In the genomic region with DNA sequence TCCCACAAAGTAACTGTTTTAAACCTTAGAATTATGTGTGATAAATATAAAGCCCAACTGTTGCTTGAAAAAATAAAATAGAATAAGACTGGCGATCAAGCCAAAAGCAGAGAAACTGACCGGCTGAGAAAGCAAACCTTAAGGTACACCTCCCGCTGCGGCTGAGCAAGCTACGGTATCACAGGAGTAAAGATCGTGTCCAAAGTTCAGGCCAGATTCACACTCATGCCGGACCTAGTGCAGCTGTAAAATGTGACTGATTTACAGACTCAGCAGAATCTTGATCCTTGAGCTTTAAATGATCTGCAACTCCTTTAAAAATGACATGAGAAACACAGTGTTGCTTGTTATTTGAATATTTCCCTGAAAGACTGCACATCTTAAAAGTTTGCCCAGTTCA, we compare ENCODE assay signal across 25 mouse cellular contexts. TPM values are rescaled to one million over a fixed set of nuclear protein-coding genes. Genes with fewer than 3 reads are reported as not detected.
DNase-seq lines count a peak whose midpoint lies in the region; ATAC-seq and TF ChIP-seq lines count a peak whose summit lies in the region.
"Had no signal": no experiment of that assay in that cellular context is flagged by ENCODE, and none has a peak within 500 bp of the region (broad histone marks: within the 10 kb centered on the region; RNA-seq: fewer than 3 reads in every experiment).

No protein-coding gene starts in this region.

- no peak overlapping the region for H3K4me3 ChIP-seq in liver, adult 2 months (ENCODE audit: insufficient read depth, low read depth, low read length)
- H3K4me3 ChIP-seq in liver, embryonic 12.5 days = no peak overlapping the region
- H3K4me3 ChIP-seq in kidney, postnatal 0 days (replicated peaks; ENCODE audit: low read depth, low read length) = no peak overlapping the region
- H3K4me3 ChIP-seq: embryonic facial prominence, embryonic 10.5 days; embryonic facial prominence, embryonic 15.5 days; forebrain, embryonic 12.5 days; heart, embryonic 13.5 days; megakaryocyte, embryonic 14.5 days; midbrain, embryonic 12.5 days; neural tube, embryonic 13.5 days had no signal

- H3K9ac ChIP-seq in liver, adult 2 months (ENCODE audit: low read depth, low read length) = no peak overlapping the region
- no peak overlapping the region for H3K9ac ChIP-seq in liver, embryonic 12.5 days
- H3K9ac ChIP-seq in kidney, postnatal 0 days (ENCODE audit: low read depth, low read length) = no peak overlapping the region
- H3K9ac ChIP-seq: embryonic facial prominence, embryonic 15.5 days; forebrain, embryonic 12.5 days; forebrain, postnatal 0 days; heart, embryonic 13.5 days; hindbrain, embryonic 14.5 days; midbrain, embryonic 12.5 days; neural tube, embryonic 13.5 days had no signal

- no peak for TF ChIP-seq CTCF in liver, adult 2 months (IDR thresholded peaks at IDR 0.05; ENCODE audit: low read depth, low read length)
- no peak for TF ChIP-seq CTCF in kidney, postnatal 0 days (IDR thresholded peaks at IDR 0.05; ENCODE audit: low read depth)

- no peaks in the 10 kb centered on the region for H3K79me2 ChIP-seq in liver, adult 2 months (ENCODE audit: control insufficient read depth, insufficient read depth, low read length)

- DNase-seq in liver, adult 2 months (ENCODE audit: extremely low read depth, low read depth, low spot score) = peak; percentile 64
- peak; percentile 41 for DNase-seq in kidney, postnatal 0 days (ENCODE audit: low spot score)
- DNase-seq in kidney, postnatal 4 days = peak; percentile 19 to 53
- no peak for DNase-seq in urinary bladder, adult 18-20 months (ENCODE audit: low spot score in 2 of 2)
- no peak for DNase-seq in lung, adult 18-20 months
- no peak for DNase-seq in adipocyte (ENCODE audit: low spot score)
- DNase-seq: adrenal gland, postnatal 36 days; cerebellum, adult 2 months; cerebellum, postnatal 14 days; forebrain, postnatal 0 days; heart, postnatal 10 days; liver; lung, postnatal 4 days; right cerebral cortex, postnatal 4 days; thymus, postnatal 4 days had no signal

- no peak for TF ChIP-seq POLR2A in liver, adult 2 months (IDR thresholded peaks at IDR 0.05; ENCODE audit: extremely low read depth, insufficient read depth, low read length)

- no peaks in the 10 kb centered on the region for H3K27me3 ChIP-seq in liver, adult 2 months (ENCODE audit: control insufficient read depth, insufficient read depth, low read length)
- no peaks in the 10 kb centered on the region for H3K27me3 ChIP-seq in liver, embryonic 12.5 days (replicated peaks)
- no peaks in the 10 kb centered on the region for H3K27me3 ChIP-seq in kidney, postnatal 0 days (ENCODE audit: insufficient read depth, low read length)
- H3K27me3 ChIP-seq: embryonic facial prominence, embryonic 15.5 days; forebrain, embryonic 12.5 days; heart, embryonic 13.5 days; neural tube, embryonic 13.5 days had no signal

- no peaks in the 10 kb centered on the region for H3K36me3 ChIP-seq in liver, adult 2 months (ENCODE audit: control insufficient read depth, insufficient read depth, low read length)
- no peaks in the 10 kb centered on the region for H3K36me3 ChIP-seq in liver, embryonic 12.5 days
- H3K36me3 ChIP-seq in kidney, postnatal 0 days (ENCODE audit: insufficient read depth, low read length) = no peaks in the 10 kb centered on the region
- H3K36me3 ChIP-seq: embryonic facial prominence, embryonic 10.5 days; embryonic facial prominence, embryonic 15.5 days; forebrain, embryonic 12.5 days; heart, embryonic 13.5 days; midbrain, embryonic 12.5 days; neural tube, embryonic 13.5 days had no signal

- H3K4me2 ChIP-seq in liver, embryonic 12.5 days = no peak overlapping the region
- no peak overlapping the region for H3K4me2 ChIP-seq in kidney, postnatal 0 days (ENCODE audit: low read length)
- H3K4me2 ChIP-seq: embryonic facial prominence, embryonic 15.5 days; forebrain, embryonic 12.5 days; heart, embryonic 13.5 days; hindbrain, embryonic 14.5 days; midbrain, embryonic 12.5 days; neural tube, embryonic 13.5 days had no signal

- no peak for ATAC-seq in liver, embryonic 12.5 days
- no peak for ATAC-seq in kidney, postnatal 0 days (replicated peaks; ENCODE audit: low FRiP score, low read depth)
- ATAC-seq: CD4-positive, CD25-positive, alpha-beta regulatory T cell, adult 4 months; forebrain, postnatal 0 days had no signal

- 38% methylated on average over 7 of the region's 7 CpGs for WGBS in liver, adult 2 months
- 80% methylated on average over 7 of the region's 7 CpGs for WGBS in liver, embryonic 12.5 days (ENCODE audit: insufficient replicate concordance)
- whole genome bisulfite sequencing in kidney, postnatal 0 days = 32% methylated on average over 7 of the region's 7 CpGs

- H3K27ac ChIP-seq in liver, adult 2 months (replicated peaks; ENCODE audit: insufficient read depth, low read depth, low read length) = no peak overlapping the region
- no peak overlapping the region for H3K27ac ChIP-seq in liver, embryonic 12.5 days
- H3K27ac ChIP-seq in kidney, postnatal 0 days = no peak overlapping the region
- H3K27ac ChIP-seq: embryonic facial prominence, embryonic 10.5 days; embryonic facial prominence, embryonic 15.5 days; forebrain, embryonic 12.5 days; heart, embryonic 13.5 days; hindbrain, embryonic 14.5 days; midbrain, embryonic 12.5 days; neural tube, embryonic 13.5 days had no signal

- H3K9me3 ChIP-seq in liver, embryonic 12.5 days (replicated peaks) = no peaks in the 10 kb centered on the region
- H3K9me3 ChIP-seq in kidney, postnatal 0 days (replicated peaks; ENCODE audit: low read length) = no peaks in the 10 kb centered on the region
- H3K9me3 ChIP-seq: embryonic facial prominence, embryonic 10.5 days; embryonic facial prominence, embryonic 15.5 days; forebrain, embryonic 12.5 days; heart, embryonic 13.5 days; megakaryocyte, embryonic 14.5 days; midbrain, embryonic 12.5 days; neural tube, embryonic 13.5 days had no signal

- no peaks in the 10 kb centered on the region for H3K4me1 ChIP-seq in liver, adult 2 months (ENCODE audit: control insufficient read depth, insufficient read depth, low read length)
- peaks cover 35% of the 10 kb centered on the region for H3K4me1 ChIP-seq in liver, embryonic 12.5 days
- no peaks in the 10 kb centered on the region for H3K4me1 ChIP-seq in kidney, postnatal 0 days (replicated peaks; ENCODE audit: insufficient read depth, low read length)
- H3K4me1 ChIP-seq: embryonic facial prominence, embryonic 15.5 days had no signal

RNA-seq across cellular contexts. Expression of a gene that starts 4.8 kb away (rescaled TPM):
- 15.8 and 17.1 TPM in 2 replicates for total RNA-seq in liver, adult 2 months (2014; rRNA removed)
- polyA plus RNA-seq in liver, adult 2 months (2012; rRNA removed) = 5.4 and 6.3 TPM in 2 replicates
- 6.7 and 6.9 TPM in 2 replicates for polyA plus RNA-seq in liver, embryonic 12.5 days (2016; fragmentation: Nextera tagmentation; extraction: Ambion mirVana)
- 6.0 and 6.3 TPM in 2 replicates for polyA plus RNA-seq in kidney, postnatal 0 days (2015; fragmentation: Nextera tagmentation; extraction: Ambion mirVana)

Comparison
In these comparisons a context has a peak if more than half of its experiments do, and no peak if none do; other contexts are left out.
1. DNase-seq: peak in liver, adult 2 months (single experiment), kidney, postnatal 0 days (single experiment) and kidney, postnatal 4 days (2 of 2); none in urinary bladder, adult 18-20 months (0 of 2), lung, adult 18-20 months (0 of 2) and adipocyte (single experiment).